Mouse (Mus musculus): Measurements from ENCODE around the gene Calcoco1. TPM values are rescaled to one million over a fixed set of nuclear protein-coding genes. Genes with fewer than 3 reads are reported as not detected.
A peak's percentile ranks its signal among the peaks of the same experiment; 100 is the strongest.

Calcoco1 gene
- total and polyA plus RNA-seq, 2 experiments from 2014 or later: 30.3 to 32.4 TPM

DNA sequence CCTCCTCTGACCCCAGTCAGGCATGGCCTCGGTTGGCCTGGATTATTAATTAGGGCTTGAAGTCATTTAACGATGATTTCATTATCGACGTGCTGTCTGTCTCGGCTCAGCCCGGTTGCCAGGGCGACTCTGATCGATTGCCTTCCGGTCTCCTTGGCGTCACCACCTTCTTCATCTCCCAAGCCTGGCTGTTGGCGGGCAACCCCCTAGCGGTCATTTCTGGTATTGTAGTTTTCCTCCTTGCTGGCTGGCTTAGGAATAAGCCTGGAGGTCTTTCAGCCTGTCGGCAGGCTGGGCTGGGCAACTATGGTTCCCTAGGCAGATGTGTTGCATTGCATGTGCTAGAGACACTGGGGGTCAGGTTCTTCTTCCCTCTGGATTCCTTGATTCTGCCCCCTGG, 31.2 kb upstream of the Calcoco1 start:
- H3K27me3 ChIP-seq (ENCODE audit: insufficient read depth, low read length): 0 out of 2 replicates have a peak, but pooled peaks cover 3% of the 10 kb centered on the region
- H3K36me3 ChIP-seq (ENCODE audit: insufficient read depth, low read length): no peaks in the 10 kb centered on the region
- H3K9me3 ChIP-seq (ENCODE audit: low read length): no peaks in the 10 kb centered on the region
- 5% methylated on average over 13 of the region's 13 CpGs for WGBS
- ATAC-seq (peak; percentile 63; the same call in 1 of the 2 replicates), DNase-seq (ENCODE audit: low spot score) (peak; percentile 85)
- no peak overlapping the region for H3K4me3 ChIP-seq (ENCODE audit: low read length)
- TF ChIP-seq CTCF (IDR thresholded peaks at IDR 0.05; ENCODE audit: low read depth): peak; percentile 87
- no peak overlapping the region for H3K27ac ChIP-seq
- no peak overlapping the region for H3K9ac ChIP-seq (replicated peaks; ENCODE audit: low read length)
- H3K4me1 ChIP-seq (ENCODE audit: insufficient read depth, low read length): 0 out of 2 replicates have a peak, but pooled peaks cover 6% of the 10 kb centered on the region
- H3K4me2 ChIP-seq (ENCODE audit: low read depth, low read length): peak overlapping the region; percentile 2; the same call in 1 of the 2 replicates

DNA sequence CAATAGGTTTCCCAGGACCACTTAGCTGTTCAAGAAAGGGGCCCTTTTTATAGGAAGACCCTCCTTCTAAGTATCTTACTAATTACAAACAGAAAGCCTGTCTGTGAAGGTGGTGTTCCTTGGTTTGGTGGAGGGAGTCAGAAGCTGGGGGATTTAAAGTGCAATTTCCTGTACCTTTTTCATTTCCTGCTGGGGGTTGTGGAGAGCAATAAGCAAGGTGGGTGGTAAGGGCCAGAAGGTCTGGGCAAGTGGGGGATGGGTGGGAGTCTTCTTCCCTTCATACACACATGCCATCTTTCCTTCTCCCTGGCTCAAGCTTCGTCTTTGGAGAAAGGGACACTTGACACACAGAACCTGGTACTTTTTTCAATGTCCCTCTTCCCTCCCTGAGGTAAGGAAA, 30.2 kb upstream of the Calcoco1 start:
- Histone ChIP-seq H3K36me3 (ENCODE audit: insufficient read depth, low read length) (no peaks in the 10 kb centered on the region), H3K4me1 (ENCODE audit: insufficient read depth, low read length) (peaks cover 14% of the 10 kb centered on the region; the same call in 1 of the 2 replicates), H3K9ac (replicated peaks; ENCODE audit: low read length) (no peak overlapping the region), H3K27ac (no peak overlapping the region), H3K4me2 (ENCODE audit: low read depth, low read length) (no peak overlapping the region), H3K27me3 (ENCODE audit: insufficient read depth, low read length) (0 out of 2 replicates have a peak, but pooled peaks cover 3% of the 10 kb centered on the region), H3K4me3 (ENCODE audit: low read length) (no peak overlapping the region), H3K9me3 (ENCODE audit: low read length) (no peaks in the 10 kb centered on the region)
- no peak for DNase-seq (ENCODE audit: low spot score)
- WGBS: 78% methylated on average over 1 of the region's 1 CpGs
- no peak for ATAC-seq
- no peak for TF ChIP-seq CTCF (IDR thresholded peaks at IDR 0.05; ENCODE audit: low read depth)

DNA sequence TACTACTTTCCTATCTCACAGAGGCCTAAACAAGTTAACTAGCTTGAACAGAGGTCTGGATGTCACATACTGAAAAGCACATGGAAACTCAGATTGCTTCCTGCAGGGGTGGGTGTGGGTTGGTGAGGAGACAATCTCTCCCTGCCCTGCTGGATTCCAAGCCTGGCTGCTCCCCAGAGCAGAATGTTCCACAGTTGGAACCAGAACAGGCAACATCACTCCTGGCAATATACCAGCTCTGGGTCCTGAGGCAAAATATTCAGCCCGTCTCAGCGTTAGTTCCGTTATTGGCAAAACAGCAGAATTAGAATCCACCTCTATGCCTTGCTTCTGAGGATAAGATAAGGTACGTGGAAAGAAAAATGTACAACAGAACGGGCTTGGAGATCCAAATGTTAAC, 28.3 kb upstream of the Calcoco1 start:
- WGBS: 54% methylated on average over 5 of the region's 5 CpGs
- no peak for TF ChIP-seq CTCF (IDR thresholded peaks at IDR 0.05; ENCODE audit: low read depth)
- no peak overlapping the region for H3K4me3 ChIP-seq (ENCODE audit: low read length)
- no peak overlapping the region for H3K27ac ChIP-seq
- H3K36me3 ChIP-seq (ENCODE audit: insufficient read depth, low read length): no peaks in the 10 kb centered on the region
- no peak overlapping the region for H3K4me2 ChIP-seq (ENCODE audit: low read depth, low read length)
- H3K27me3 ChIP-seq (ENCODE audit: insufficient read depth, low read length): 0 out of 2 replicates have a peak, but pooled peaks cover 3% of the 10 kb centered on the region
- H3K4me1 ChIP-seq (ENCODE audit: insufficient read depth, low read length): peaks cover 14% of the 10 kb centered on the region; the same call in 1 of the 2 replicates
- ATAC-seq: no peak
- DNase-seq (ENCODE audit: low spot score): no peak
- no peaks in the 10 kb centered on the region for H3K9me3 ChIP-seq (ENCODE audit: low read length)
- H3K9ac ChIP-seq (replicated peaks; ENCODE audit: low read length): no peak overlapping the region

DNA sequence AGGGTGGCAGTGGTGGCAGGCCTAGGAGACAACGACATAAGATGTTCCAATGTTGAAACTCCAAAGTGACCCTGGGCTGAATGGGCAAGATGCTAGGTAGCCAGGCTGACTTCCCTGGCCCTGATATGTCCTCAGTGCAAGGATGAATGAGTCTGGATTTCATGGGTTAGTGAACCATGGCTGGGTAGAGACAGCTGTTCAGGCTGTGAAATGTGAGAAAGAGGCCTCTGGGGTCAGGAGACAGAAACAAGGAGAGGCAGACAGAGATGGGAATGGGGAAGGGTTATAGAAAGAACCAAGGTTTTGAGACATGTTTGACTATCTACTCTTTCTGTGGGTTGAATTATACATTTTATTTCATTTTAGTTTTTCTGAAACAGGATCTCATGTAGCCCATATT, 27.1 kb upstream of the Calcoco1 start:
- H3K9ac ChIP-seq (replicated peaks; ENCODE audit: low read length): no peak overlapping the region
- WGBS: 74% methylated on average over 1 of the region's 1 CpGs
- H3K9me3 ChIP-seq (ENCODE audit: low read length): no peaks in the 10 kb centered on the region
- H3K27me3 ChIP-seq (ENCODE audit: insufficient read depth, low read length): 0 out of 2 replicates have a peak, but pooled peaks cover 3% of the 10 kb centered on the region
- ATAC-seq: no peak
- no peak for TF ChIP-seq CTCF (IDR thresholded peaks at IDR 0.05; ENCODE audit: low read depth)
- peaks cover 20% of the 10 kb centered on the region for H3K4me1 ChIP-seq (ENCODE audit: insufficient read depth, low read length)
- no peak for DNase-seq (ENCODE audit: low spot score)
- no peak overlapping the region for H3K27ac ChIP-seq
- H3K4me3 ChIP-seq (ENCODE audit: low read length): no peak overlapping the region
- H3K4me2 ChIP-seq (ENCODE audit: low read depth, low read length): no peak overlapping the region
- no peaks in the 10 kb centered on the region for H3K36me3 ChIP-seq (ENCODE audit: insufficient read depth, low read length)

DNA sequence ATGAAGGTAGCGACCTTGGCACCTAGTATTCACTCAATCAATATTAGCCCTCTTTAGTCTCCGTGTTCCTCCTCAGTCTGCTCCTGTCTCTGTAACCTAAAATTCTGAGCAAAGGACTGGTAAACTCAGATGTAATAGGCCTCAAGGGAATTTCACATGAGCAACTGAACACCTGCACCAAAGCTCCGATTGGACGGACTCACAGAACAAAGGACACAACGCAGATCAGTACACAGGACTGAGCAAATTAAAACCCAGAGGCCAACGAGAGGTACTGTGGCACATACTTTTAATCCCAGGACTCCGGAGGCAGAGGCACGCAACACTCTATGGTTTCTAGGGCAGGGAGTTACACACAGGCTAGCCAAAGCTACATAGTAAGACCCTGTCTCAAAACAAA, 25.9 kb upstream of the Calcoco1 start:
- Histone ChIP-seq H3K4me3 (ENCODE audit: low read length) (no peak overlapping the region), H3K4me1 (ENCODE audit: insufficient read depth, low read length) (peaks cover 20% of the 10 kb centered on the region), H3K27ac (peak overlapping the region; percentile 95), H3K9me3 (ENCODE audit: low read length) (no peaks in the 10 kb centered on the region), H3K36me3 (ENCODE audit: insufficient read depth, low read length) (no peaks in the 10 kb centered on the region), H3K27me3 (ENCODE audit: insufficient read depth, low read length) (0 out of 2 replicates have a peak, but pooled peaks cover 3% of the 10 kb centered on the region), H3K4me2 (ENCODE audit: low read depth, low read length) (peak overlapping the region; percentile 78), H3K9ac (replicated peaks; ENCODE audit: low read length) (peak overlapping the region; percentile 57)
- no peak for ATAC-seq
- no peak for TF ChIP-seq CTCF (IDR thresholded peaks at IDR 0.05; ENCODE audit: low read depth)
- WGBS: 22% methylated on average over 8 of the region's 8 CpGs
- no peak for DNase-seq (ENCODE audit: low spot score)

DNA sequence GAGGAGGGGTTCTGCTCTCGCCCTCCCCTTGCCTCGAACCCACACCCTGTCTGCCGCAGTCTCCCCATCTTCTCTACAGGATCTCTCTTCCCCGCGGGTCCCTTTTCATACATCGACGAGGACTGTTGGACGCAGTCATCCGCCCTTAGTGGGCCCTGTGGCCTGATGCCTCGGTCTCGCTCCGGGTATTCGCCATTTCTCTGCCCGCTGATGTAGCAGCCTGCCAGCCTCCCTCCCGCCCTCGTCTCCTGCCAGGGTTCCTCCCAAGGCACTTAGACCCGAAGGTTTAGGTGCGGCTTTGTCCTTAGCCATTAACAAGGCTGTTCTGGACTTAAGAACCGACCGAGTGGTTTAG, 25.3 kb upstream of the Calcoco1 start:
- Histone ChIP-seq H3K9ac (replicated peaks; ENCODE audit: low read length) (peak overlapping the region; percentile 57), H3K9me3 (ENCODE audit: low read length) (no peaks in the 10 kb centered on the region), H3K27me3 (ENCODE audit: insufficient read depth, low read length) (0 out of 2 replicates have a peak, but pooled peaks cover under 1% of the 10 kb centered on the region), H3K4me2 (ENCODE audit: low read depth, low read length) (peak overlapping the region; percentile 78), H3K4me1 (ENCODE audit: insufficient read depth, low read length) (peaks cover 20% of the 10 kb centered on the region), H3K27ac (peak overlapping the region; percentile 95), H3K36me3 (ENCODE audit: insufficient read depth, low read length) (no peaks in the 10 kb centered on the region), H3K4me3 (ENCODE audit: low read length) (peak overlapping the region; percentile 39)
- TF ChIP-seq CTCF (IDR thresholded peaks at IDR 0.05; ENCODE audit: low read depth): no peak
- WGBS: 1% methylated on average over 19 of the region's 20 CpGs
- DNase-seq (ENCODE audit: low spot score) (no peak), ATAC-seq (peak; percentile 3; the same call in 1 of the 2 replicates)

DNA sequence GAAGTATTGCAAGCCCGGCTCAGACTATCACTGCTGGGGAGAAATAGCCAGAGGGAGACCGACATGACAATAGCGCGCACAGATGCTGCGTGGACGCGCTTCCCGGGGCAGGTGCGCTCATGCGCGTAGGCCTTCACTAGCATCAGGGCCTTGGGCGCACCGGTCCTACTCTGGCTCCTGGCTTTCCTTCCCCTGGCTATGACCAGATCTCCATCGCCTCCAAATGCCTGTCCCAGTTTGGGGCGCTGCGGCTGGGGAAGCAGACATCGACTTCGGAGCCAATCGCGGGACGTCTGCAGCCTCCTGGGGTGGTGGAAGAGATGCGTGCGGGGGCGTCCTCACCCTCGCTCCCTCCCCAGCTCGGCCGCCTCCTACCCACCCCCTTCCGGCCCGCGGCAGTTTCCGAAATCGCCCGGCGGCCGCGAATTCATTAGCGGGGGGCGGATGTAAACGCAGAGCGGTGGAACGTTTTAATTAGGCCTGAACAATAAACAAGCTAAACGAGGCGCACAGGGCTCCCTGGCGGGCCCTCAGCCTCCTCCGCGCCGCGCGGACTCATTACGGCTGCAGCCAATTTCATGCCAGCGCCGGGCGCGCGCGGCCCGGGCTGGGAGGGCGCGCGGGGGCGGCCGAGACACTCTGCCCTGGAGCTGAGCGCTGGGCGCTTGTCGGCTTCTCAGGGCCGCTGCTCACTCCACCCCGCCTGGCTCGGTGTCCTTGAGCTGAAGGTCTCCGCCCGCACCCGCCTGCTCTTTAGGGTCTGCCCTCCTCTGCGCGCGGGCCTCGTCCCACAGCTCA, 24.7 kb upstream of the Calcoco1 start:
- whole genome bisulfite sequencing: 1% methylated on average over 75 of the region's 75 CpGs
- Histone ChIP-seq H3K9me3 (ENCODE audit: low read length) (no peaks in the 10 kb centered on the region), H3K27ac (peak overlapping the region; percentile 95), H3K27me3 (ENCODE audit: insufficient read depth, low read length) (no peaks in the 10 kb centered on the region), H3K36me3 (ENCODE audit: insufficient read depth, low read length) (no peaks in the 10 kb centered on the region), H3K9ac (replicated peaks; ENCODE audit: low read length) (peak overlapping the region; percentile 57), H3K4me1 (ENCODE audit: insufficient read depth, low read length) (peaks cover 20% of the 10 kb centered on the region), H3K4me2 (ENCODE audit: low read depth, low read length) (peak overlapping the region; percentile 78), H3K4me3 (ENCODE audit: low read length) (peak overlapping the region; percentile 39)
- ATAC-seq (peak; percentile 71), DNase-seq (ENCODE audit: low spot score) (peak; percentile 87)
- no peak for TF ChIP-seq CTCF (IDR thresholded peaks at IDR 0.05; ENCODE audit: low read depth)

Data from hindbrain, postnatal 0 days (tissue).